Mouse (Mus musculus) MEL (cell line): ENCODE results near the gene Cox17. TPM values are rescaled to one million over a fixed set of nuclear protein-coding genes. Genes with fewer than 3 reads are reported as not detected.
A peak's percentile ranks its signal among the peaks of the same experiment; 100 is the strongest.

ENCODE experiments used
- DNase-seq: peaks from one replicate; pipeline ENCODE4 v3.0.0; 2011; ENCODE audit warnings: low read depth, low spot score
- H3K27ac ChIP-seq: 2 replicates; pipeline ENCODE4 v1.5.1; 2012; ENCODE audit warnings: low read depth, mild to moderate bottlenecking, control low read depth, low read length, moderate library complexity; ENCODE audit not compliant: control insufficient read depth
- H3K27me3 ChIP-seq, 2 experiments: fragments of 150-350 bp in 1 of 2; sonication (generic) in 1 of 2; 2 replicates each; pipeline ENCODE4 v1.6.1; 2012; ENCODE audit warnings: low read length in 2 of 2, mild to moderate bottlenecking in 2 of 2, improper control_type of control experiment in 1 of 2, moderate library complexity in 1 of 2; ENCODE audit not compliant: insufficient read depth in 2 of 2, control insufficient read depth in 1 of 2
- H3K36me3 ChIP-seq, 2 experiments: 2 replicates each; pipeline ENCODE4 v1.6.1; 2012 to 2014; ENCODE audit warnings: low read length in 2 of 2, improper control_type of control experiment in 1 of 2, inconsistent platforms in 1 of 2, mild to moderate bottlenecking in 1 of 2; ENCODE audit not compliant: insufficient read depth in 2 of 2, control insufficient read depth in 1 of 2
- H3K4me1 ChIP-seq, 2 experiments: fragments of 150-350 bp in 1 of 2; sonication (generic) in 1 of 2; 2 replicates each; pipeline ENCODE4 v1.6.1; 2012; ENCODE audit warnings: low read length in 2 of 2, improper control_type of control experiment in 1 of 2, mild to moderate bottlenecking in 1 of 2; ENCODE audit not compliant: insufficient read depth in 2 of 2, control insufficient read depth in 1 of 2
- H3K4me3 ChIP-seq, 2 experiments: fragments of 150-350 bp in 1 of 2; sonication (generic) in 1 of 2; 2 replicates each; pipeline ENCODE4 v1.5.1; 2012; ENCODE audit warnings: low read depth in 2 of 2, low read length in 2 of 2, mild to moderate bottlenecking in 2 of 2, moderate library complexity in 2 of 2, control low read depth in 1 of 2, improper control_type of control experiment in 1 of 2; ENCODE audit not compliant: control insufficient read depth in 1 of 2, insufficient read depth in 1 of 2
- H3K79me2 ChIP-seq: 2 replicates; pipeline ENCODE4 v1.6.1; 2012; ENCODE audit warnings: mild to moderate bottlenecking, low read length, moderate library complexity; ENCODE audit not compliant: control insufficient read depth, poor library complexity, insufficient read depth
- H3K9ac ChIP-seq: 2 replicates; pipeline ENCODE4 v1.6.1; 2012; ENCODE audit warnings: low read depth, mild to moderate bottlenecking, control low read depth, low read length, moderate library complexity; ENCODE audit not compliant: control insufficient read depth, poor library complexity, severe bottlenecking
- H3K9me3 ChIP-seq: fragments of 150-350 bp; sonication (generic); replicated peaks from 2 replicates; pipeline ENCODE4 v1.6.1; 2012; ENCODE audit warnings: mild to moderate bottlenecking, low read length, improper control_type of control experiment, moderate library complexity; ENCODE audit not compliant: insufficient read depth
- BHLHE40 ChIP-seq: IDR thresholded peaks from 2 replicates; pipeline ENCODE4 v1.6.1; 2012; ENCODE audit warnings: low read depth, mild to moderate bottlenecking, inconsistent platforms, low read length, improper control_type of control experiment, borderline replicate concordance
- CTCF ChIP-seq, 3 experiments: IDR thresholded peaks in 2 of 3; conservative IDR thresholded peaks in 1 of 3; 2 replicates each; pipeline ENCODE4 v1.5.1; 2011 to 2012; ENCODE audit warnings: low read length in 3 of 3, low read depth in 2 of 3, mild to moderate bottlenecking in 2 of 3, improper control_type of control experiment in 1 of 3, inconsistent platforms in 1 of 3, mixed read lengths in 1 of 3, moderate library complexity in 1 of 3; ENCODE audit not compliant: control insufficient read depth in 1 of 3, insufficient read depth in 1 of 3, poor library complexity in 1 of 3, severe bottlenecking in 1 of 3
- E2F4 ChIP-seq: IDR thresholded peaks from 2 replicates; pipeline ENCODE4 v1.6.1; 2011; ENCODE audit warnings: low read depth, low read length, improper control_type of control experiment, borderline replicate concordance
- ELF1 ChIP-seq: IDR thresholded peaks from 2 replicates; pipeline ENCODE4 v1.6.1; 2014; ENCODE audit warnings: low read depth, mild to moderate bottlenecking, inconsistent platforms, low read length, improper control_type of control experiment, moderate library complexity
- EP300 ChIP-seq, 2 experiments: IDR thresholded peaks; 2 replicates each; pipeline ENCODE4 v1.6.1; 2011; ENCODE audit warnings: improper control_type of control experiment in 2 of 2, low read length in 2 of 2, low read depth in 1 of 2, mild to moderate bottlenecking in 1 of 2
- ETS1 ChIP-seq: IDR thresholded peaks from 2 replicates; pipeline ENCODE4 v1.6.1; 2012; ENCODE audit warnings: low read depth, mild to moderate bottlenecking, inconsistent platforms, low read length, improper control_type of control experiment, moderate library complexity
- GATA1 ChIP-seq: IDR thresholded peaks from 2 replicates; pipeline ENCODE4 v1.6.1; 2011; ENCODE audit warnings: low read depth, low read length, improper control_type of control experiment
- KAT2A ChIP-seq: conservative IDR thresholded peaks from 2 replicates; pipeline ENCODE4 v1.6.1; 2012; ENCODE audit warnings: low read depth, low read length, improper control_type of control experiment, inconsistent platforms
- MAFK ChIP-seq: IDR thresholded peaks from 2 replicates; pipeline ENCODE4 v1.6.1; 2011; ENCODE audit warnings: low read depth, mild to moderate bottlenecking, low read length, improper control_type of control experiment, borderline replicate concordance
- MAX ChIP-seq: IDR thresholded peaks from 2 replicates; pipeline ENCODE4 v1.6.1; 2011; ENCODE audit warnings: low read length, improper control_type of control experiment
- MXI1 ChIP-seq: IDR thresholded peaks from 2 replicates; pipeline ENCODE4 v1.6.1; 2011; ENCODE audit warnings: mild to moderate bottlenecking, low read depth, low read length, improper control_type of control experiment
- NELFE ChIP-seq: IDR thresholded peaks from 2 replicates; pipeline ENCODE4 v1.6.1; 2011; ENCODE audit warnings: low read depth, low read length, improper control_type of control experiment
- POLR2AphosphoS5 ChIP-seq: IDR thresholded peaks from 2 replicates; pipeline ENCODE4 v1.6.1; 2012; ENCODE audit warnings: low read depth, borderline replicate concordance, mild to moderate bottlenecking, inconsistent platforms, low read length, moderate library complexity, mixed read lengths
- RAD21 ChIP-seq: IDR thresholded peaks from 2 replicates; pipeline ENCODE4 v1.6.1; 2011; ENCODE audit warnings: mild to moderate bottlenecking, low read depth, low read length, improper control_type of control experiment
- SIN3A ChIP-seq: IDR thresholded peaks from 2 replicates; pipeline ENCODE4 v1.6.1; 2012; ENCODE audit warnings: low read length, improper control_type of control experiment, inconsistent platforms
- TAL1 ChIP-seq: IDR thresholded peaks from 2 replicates; pipeline ENCODE4 v1.6.1; 2012; ENCODE audit warnings: mild to moderate bottlenecking, inconsistent platforms, low read length, moderate library complexity, mixed read lengths
- TBP ChIP-seq: IDR thresholded peaks from 2 replicates; pipeline ENCODE4 v1.8.0; 2011; ENCODE audit warnings: low read depth, low read length, improper control_type of control experiment
- TCF12 ChIP-seq: IDR thresholded peaks from 2 replicates; pipeline ENCODE4 v1.6.1; 2014; ENCODE audit warnings: low read depth, mild to moderate bottlenecking, inconsistent platforms, low read length, improper control_type of control experiment, moderate library complexity
- USF1 ChIP-seq: IDR thresholded peaks from 2 replicates; pipeline ENCODE4 v1.6.1; 2014; ENCODE audit warnings: low read depth, mild to moderate bottlenecking, inconsistent platforms, low read length, improper control_type of control experiment, moderate library complexity
- ZC3H11A ChIP-seq: IDR thresholded peaks from 2 replicates; pipeline ENCODE4 v1.6.1; 2012; ENCODE audit warnings: low read depth, mild to moderate bottlenecking, inconsistent platforms, low read length, improper control_type of control experiment
- ZKSCAN1 ChIP-seq: IDR thresholded peaks from 2 replicates; pipeline ENCODE4 v1.6.1; 2012; ENCODE audit warnings: low read depth, mild to moderate bottlenecking, inconsistent platforms, low read length, improper control_type of control experiment, moderate library complexity
- ZNF384 ChIP-seq: IDR thresholded peaks from 2 replicates; pipeline ENCODE4 v1.6.1; 2012; ENCODE audit warnings: low read depth, mild to moderate bottlenecking, inconsistent platforms, low read length, improper control_type of control experiment
- polyA plus RNA-seq, 2 experiments: library from polyadenylated mRNA; stranded (reverse) in 1 of 2; unstranded in 1 of 2; fragments of >175 nt in 1 of 2; fragments of >200 nt in 1 of 2; gene quantifications; 2 replicates each; pipeline versions ENCODE4 v1.2.1 to v1.2.4; 2012; ENCODE audit warnings: low replicate concordance in 2 of 2, low read depth in 1 of 2; ENCODE audit not compliant: insufficient read length in 2 of 2, insufficient read depth in 1 of 2, missing spikeins in 1 of 2
- total RNA-seq: library from RNA; depleted of rRNA; stranded (reverse); fragments of 300-350 nt; gene quantifications from 2 replicates; pipeline ENCODE4 v1.2.3, GENCODE M21; 2012

Cox17 gene
- total and polyA plus RNA-seq, 3 experiments, result 269 to 295 TPM; not detected in 1

DNA sequence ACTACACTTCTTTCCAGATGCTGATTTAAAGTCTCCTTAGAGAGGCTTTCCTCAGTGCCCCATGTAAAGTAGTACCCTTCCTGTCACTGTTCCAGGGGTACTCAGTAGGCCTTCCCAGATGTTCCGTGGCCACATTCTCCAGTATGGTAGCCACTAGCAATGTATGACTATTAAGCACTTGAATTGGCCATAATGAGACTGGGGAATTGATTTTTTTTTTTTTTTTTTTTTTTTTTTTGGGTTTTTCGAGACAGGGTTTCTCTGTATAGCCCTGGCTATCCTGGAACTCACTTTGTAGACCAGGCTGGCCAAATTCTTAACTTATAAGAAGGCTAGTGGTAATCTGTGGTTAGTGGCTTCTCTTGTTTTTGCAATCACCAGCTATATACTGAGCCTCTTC lies 3.1 kb downstream of the Cox17 start:
- Histone ChIP-seq H3K36me3 (peaks cover 14 to 55% of the 10 kb centered on the region in 2 experiments), H3K79me2 (peaks cover 37% of the 10 kb centered on the region), H3K4me1 (peaks cover 22 to 27% of the 10 kb centered on the region in 2 experiments), H3K4me3 (no peak overlapping the region), H3K9me3 (no peaks in the 10 kb centered on the region), H3K27ac (peak overlapping the region; percentile 47), H3K9ac (peak overlapping the region; percentile 41), H3K27me3 (no peaks in the 10 kb centered on the region)
- DNase-seq, result no peak
- no peak for TF ChIP-seq E2F4
- TF ChIP-seq ZNF384, result peak; percentile 57
- no peak for TF ChIP-seq TAL1

DNA sequence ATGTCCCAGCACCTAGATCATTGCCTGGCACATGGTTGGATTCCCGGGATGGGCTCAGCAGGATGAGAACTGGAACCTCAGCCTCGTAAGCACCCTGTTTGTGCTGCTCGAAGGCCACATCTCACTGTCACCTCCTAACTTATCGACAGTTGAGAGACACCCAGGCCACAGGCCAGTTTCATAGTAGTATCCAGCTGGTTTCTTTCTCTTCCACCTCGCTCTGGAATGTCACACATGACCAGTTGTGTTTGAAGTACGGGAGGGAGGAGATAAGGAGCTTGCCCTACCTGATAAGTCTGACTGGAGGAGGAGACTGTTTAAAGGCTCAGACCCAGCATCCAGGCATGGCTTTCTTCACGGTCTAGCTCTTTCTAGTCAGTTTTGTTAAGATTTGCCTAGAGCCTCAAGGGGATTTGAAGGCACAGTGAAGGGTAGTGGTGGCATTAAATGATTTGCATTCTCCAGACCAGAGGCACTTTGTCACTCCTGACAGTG lies 3.6 kb downstream of the Cox17 start:
- peak overlapping the region; percentile 47 for H3K27ac ChIP-seq
- peak; percentile 43 for DNase-seq

DNA sequence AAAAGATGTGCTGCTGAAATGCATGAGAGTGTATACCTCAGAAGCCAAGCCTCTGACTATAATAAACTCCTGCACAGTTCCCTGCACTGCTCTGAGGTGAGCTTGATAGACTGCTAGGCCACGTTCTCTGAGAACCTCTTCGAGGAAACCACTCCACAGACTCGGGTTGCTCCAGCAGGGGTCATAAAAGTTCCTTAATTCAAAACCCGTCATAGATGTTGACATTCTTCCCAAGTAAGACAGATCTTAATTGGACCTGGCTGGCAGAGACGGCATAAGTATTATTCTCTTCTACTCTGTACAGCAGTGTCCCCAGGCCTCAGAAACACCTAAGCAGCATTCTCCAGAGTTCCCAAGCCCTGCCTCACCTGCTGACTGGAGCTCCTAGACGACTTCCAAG lies 4.1 kb downstream of the Cox17 start:
- Histone ChIP-seq H3K27me3 (no peaks in the 10 kb centered on the region), H3K9me3 (no peaks in the 10 kb centered on the region), H3K4me1 (peaks cover 26 to 31% of the 10 kb centered on the region in 2 experiments), H3K36me3 (peaks cover 14 to 55% of the 10 kb centered on the region in 2 experiments), H3K4me3 (no peak overlapping the region), H3K79me2 (peaks cover 37% of the 10 kb centered on the region), H3K27ac (peak overlapping the region; percentile 47), H3K9ac (no peak overlapping the region)
- DNase-seq, result no peak
- TF ChIP-seq MAFK, result no peak
- TF ChIP-seq RAD21, result no peak; the same call in 1 of the 2 replicates
- no peak for TF ChIP-seq BHLHE40
- no peak for TF ChIP-seq CTCF (IDR thresholded peaks at IDR 0.05 in 2 of 3, conservative IDR thresholded peaks at IDR 0.05 in 1 of 3; ENCODE audit: control insufficient read depth in 1 of 3, insufficient read depth in 1 of 3, low read depth in 2 of 3, low read length in 3 of 3, poor library complexity in 1 of 3, severe bottlenecking in 1 of 3)
- no peak for TF ChIP-seq ZKSCAN1

More for the DNA sequence above, 3.6 kb downstream of the Cox17 start:
- peaks cover 14 to 58% of the 10 kb centered on the region in 2 experiments for H3K36me3 ChIP-seq
- no peaks in the 10 kb centered on the region for H3K27me3 ChIP-seq
- H3K4me1 ChIP-seq, result peaks cover 27 to 31% of the 10 kb centered on the region in 2 experiments
- no peaks in the 10 kb centered on the region for H3K9me3 ChIP-seq
- H3K79me2 ChIP-seq, result peaks cover 37% of the 10 kb centered on the region
- TF ChIP-seq KAT2A (no peak), ZC3H11A (no peak), TBP (no peak), TAL1 (peak; percentile 32), GATA1 (peak; percentile 88), ZKSCAN1 (no peak), ELF1 (no peak), NELFE (no peak), MXI1 (peak; percentile 87), ETS1 (peak; percentile 82), EP300 (IDR thresholded peaks at IDR 0.05; ENCODE audit: low read depth in 1 of 2, low read length in 2 of 2) (peak; percentile 53 to 75; a peak in 3 of 4 replicates), TCF12 (peak; percentile 83), BHLHE40 (peak; percentile 64), E2F4 (no peak), POLR2AphosphoS5 (no peak), MAX (peak; percentile 71), SIN3A (peak; percentile 71), USF1 (peak; percentile 64)
- peak overlapping the region; percentile 41 for H3K9ac ChIP-seq
- H3K4me3 ChIP-seq, result no peak overlapping the region
